Mouse (Mus musculus): ENCODE results near the gene Adam29.

Adam29 gene

DNA sequence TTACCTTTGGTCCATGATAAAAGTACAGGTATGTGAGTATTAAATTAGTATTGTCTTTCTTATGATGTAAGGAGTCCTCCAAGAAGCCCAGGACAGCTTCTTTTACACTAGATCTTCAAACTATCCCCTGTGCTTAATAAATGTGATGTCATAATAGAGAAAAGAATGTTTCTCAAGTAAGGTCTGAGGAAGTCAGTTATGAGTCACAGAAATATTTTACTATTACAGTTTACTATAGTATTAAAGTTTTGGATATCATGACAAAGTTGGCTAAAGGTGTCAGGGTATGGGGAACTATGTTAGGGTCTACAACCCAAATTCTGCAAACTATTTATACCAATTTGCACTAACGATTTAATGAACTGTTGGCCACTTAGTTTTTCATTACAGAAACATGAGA lies at the start of gene Adam29:
Gene Adam29 (minus strand): TSS at position 101 of the 400 bp plus-strand sequence.
- DNase-seq (ENCODE audit: low spot score), result no peak

GRCm38 (mm10) chr8:55940526-55940880 lies 33.8 kb upstream of the Adam29 start:
- DNase-seq (ENCODE audit: low spot score), result no peak

- DNase-seq (ENCODE audit: low spot score), result no peak
These were observed 33.2 kb upstream of the Adam29 start, which contains the start of gene Glra3 for GRCm38 (mm10) chr8:55939870-55940525. TSS of gene Glra3 (plus strand) at chr8:55940460.
